Mouse (Mus musculus): ENCODE measurements around the gene Caap1. TPM values are rescaled to one million over a fixed set of nuclear protein-coding genes. Genes with fewer than 3 reads are reported as not detected.

The Caap1 gene
- 10 to 100 TPM; 23.4 to 29.2 TPM for polyA plus RNA-seq (2017; shearing (Covaris generic))

DNA sequence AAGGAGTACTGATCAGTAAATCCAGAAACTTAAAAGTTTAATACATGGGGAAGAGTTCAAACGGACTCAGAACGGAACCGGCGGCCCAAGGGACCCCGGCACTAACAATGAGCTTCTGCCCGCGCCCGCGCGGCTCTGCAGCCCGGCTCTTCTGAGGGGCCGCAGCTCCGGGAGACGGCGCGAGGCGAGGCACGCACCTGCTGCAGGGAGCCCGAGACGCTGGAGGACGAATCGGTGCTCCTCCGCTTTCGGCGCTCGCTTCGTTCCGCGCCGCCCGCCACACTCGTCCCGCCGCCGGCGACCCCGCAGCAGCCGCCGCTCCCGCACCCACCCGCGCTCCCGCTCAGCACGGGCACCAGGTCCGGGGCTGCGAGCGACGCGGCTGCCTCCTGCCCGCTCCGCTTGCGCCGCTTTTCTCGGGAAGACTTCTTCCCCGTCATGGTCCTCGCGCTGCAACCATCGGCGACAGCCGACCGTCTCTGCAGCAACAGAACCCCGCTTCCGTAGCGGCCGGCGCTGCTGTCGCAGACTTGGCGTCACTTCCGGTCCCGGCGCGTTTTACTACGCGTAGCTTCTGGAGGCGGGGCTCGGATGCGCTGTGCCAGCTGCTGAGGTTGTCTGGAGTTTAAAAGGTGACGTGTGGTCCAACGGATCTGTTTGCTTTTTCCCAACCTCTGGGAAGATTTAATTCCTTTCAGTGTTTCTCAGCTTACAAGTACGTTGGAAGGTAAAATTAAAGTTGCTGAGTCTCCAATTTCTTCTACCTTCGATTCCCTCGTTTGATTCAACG lies at the start of gene Caap1, which contains the start of gene Gm10306:
Caap1 (minus strand) TSS at position 532 of the 790 bp plus-strand sequence.
Gm10306 (plus strand) TSS at position 282 of the 790 bp plus-strand sequence.

DNA sequence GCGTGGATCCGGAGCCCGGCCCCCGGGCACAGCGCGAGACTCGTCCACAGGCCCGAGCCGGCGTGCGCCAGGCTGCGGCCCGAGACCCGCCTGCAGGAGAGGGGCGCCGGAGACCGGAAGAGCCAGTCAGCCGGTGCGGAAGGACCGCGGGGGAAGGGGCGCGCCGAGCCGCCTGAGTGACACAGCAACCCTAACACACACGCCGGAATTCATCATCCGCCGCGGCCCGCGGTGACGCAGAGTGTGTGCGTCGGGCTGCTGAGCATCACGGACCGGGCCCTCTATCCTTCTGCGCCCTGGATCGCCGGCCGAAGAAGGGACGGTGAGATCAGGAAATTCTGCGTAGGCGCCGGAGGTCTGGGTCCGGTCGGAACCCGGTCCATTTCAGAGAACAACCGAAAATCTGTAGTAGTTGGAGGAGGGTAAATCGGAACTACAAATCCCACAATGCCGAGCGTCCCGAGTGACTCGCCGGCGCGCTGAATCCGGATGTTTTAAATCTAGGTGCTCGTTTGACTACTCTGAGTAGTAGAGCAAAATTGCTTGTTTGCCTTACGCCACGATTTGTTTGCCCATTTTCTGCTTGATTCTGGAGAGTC lies 46.5 kb upstream of the Caap1 start, which contains the start of gene Plaa:
Plaa (minus strand) TSS at position 214 of the 599 bp plus-strand sequence.

Other genes with a start within 250 kb of the Caap1 start
- gene Gm10306, start 250 bp downstream of the Caap1 start, polyA plus RNA-seq (2017; shearing (Covaris generic)) = not detected
- 10 to 100 TPM; 70.4 to 76.3 TPM for gene Plaa, start 46.4 kb upstream of the Caap1 start, polyA plus RNA-seq (2017; shearing (Covaris generic))
- 1 to 10 TPM; 4.1 to 4.5 TPM for gene Ift74, start 57.7 kb upstream of the Caap1 start, polyA plus RNA-seq (2017; shearing (Covaris generic))
- under 1 TPM in 1 of 2 experiments, not detected in 1; 0.39 TPM for gene Lrrc19, start 93.3 kb upstream of the Caap1 start, polyA plus RNA-seq (2017; shearing (Covaris generic))
- gene Tek, start 182.5 kb upstream of the Caap1 start, polyA plus RNA-seq (2017; shearing (Covaris generic)) = under 1 TPM in 1 of 2 experiments, not detected in 1; 0.22 TPM